Mouse (Mus musculus) limb, embryonic 12.5 days (tissue): ENCODE results near the gene Aire. TPM values are rescaled to one million over a fixed set of nuclear protein-coding genes. Genes with fewer than 3 reads are reported as not detected.
"Not testable (repeated sequence)": the region's sequence is repeated elsewhere in the genome, so short reads cannot be mapped to it uniquely, and the experiment has no call there.

Source experiments
- ATAC-seq: fragments of 200-750 bp; cut with Nextera tagmentation; 2 replicates; pipeline ENCODE4 v1.8.0; 2017; ENCODE audit warnings: low read depth, moderate TSS enrichment; ENCODE audit not compliant: insufficient number of reproducible peaks, insufficient read depth, low FRiP score, low TSS enrichment
- H3K27ac ChIP-seq: fragments of 300-500 bp; sonication (generic); 2 replicates; pipeline ENCODE4 v1.5.1; 2016; ENCODE audit warnings: mild to moderate bottlenecking, moderate library complexity
- H3K27me3 ChIP-seq: fragments of 300-500 bp; sonication (generic); 2 replicates; pipeline ENCODE4 v1.6.1; 2016; ENCODE audit warnings: mild to moderate bottlenecking, moderate library complexity
- H3K36me3 ChIP-seq: fragments of 300-500 bp; sonication (generic); 2 replicates; pipeline ENCODE4 v1.6.1; 2016; ENCODE audit warnings: mild to moderate bottlenecking, moderate library complexity
- H3K4me1 ChIP-seq: fragments of 300-500 bp; sonication (generic); replicated peaks from 2 replicates; pipeline ENCODE4 v1.6.1; 2016
- H3K4me2 ChIP-seq: fragments of 300-500 bp; sonication (generic); 2 replicates; pipeline ENCODE4 v1.6.1; 2016; ENCODE audit warnings: mild to moderate bottlenecking, moderate library complexity
- H3K4me3 ChIP-seq: fragments of 300-500 bp; sonication (generic); replicated peaks from 2 replicates; pipeline ENCODE4 v1.5.1; 2016; ENCODE audit warnings: mild to moderate bottlenecking
- H3K9ac ChIP-seq: fragments of 300-500 bp; sonication (generic); replicated peaks from 2 replicates; pipeline ENCODE4 v1.6.1; 2016; ENCODE audit warnings: mild to moderate bottlenecking, moderate library complexity
- H3K9me3 ChIP-seq: fragments of 300-500 bp; sonication (generic); 2 replicates; pipeline ENCODE4 v1.6.1; 2016; ENCODE audit warnings: mild to moderate bottlenecking, moderate library complexity
- WGBS: fragments of 180-500 bp; shearing (Covaris S2); methylation state at CpG from one replicate; pipeline ENCODE4 v1.1.7; 2016; 5-methylcytosine and 5-hydroxymethylcytosine counted together
- polyA plus RNA-seq: library from polyadenylated mRNA; unstranded; fragments of >200 nt; fragmentation: Nextera tagmentation; extraction: Ambion mirVana; gene quantifications from 2 replicates; pipeline ENCODE4 v1.2.1, GENCODE M21; 2016

Aire gene
- polyA plus RNA-seq, 1 experiment from 2014 or later: 0.53 TPM

- Histone ChIP-seq H3K9ac (no peak overlapping the region), H3K4me1 (peaks cover 7% of the 10 kb centered on the region; the same call in 1 of the 2 replicates), H3K4me3 (no peak overlapping the region), H3K36me3 (no peaks in the 10 kb centered on the region), H3K27ac (no peak overlapping the region), H3K4me2 (no peak overlapping the region), H3K9me3 (no peaks in the 10 kb centered on the region), H3K27me3 (peaks cover 2% of the 10 kb centered on the region; the same call in 1 of the 2 replicates)
- WGBS: 85% methylated on average over 9 of the region's 10 CpGs
- no peak for ATAC-seq
These were observed 4.8 kb upstream of the Aire start for GRCm38 (mm10) chr10:78048061-78048730.

GRCm38 (mm10) chr10:78046388-78046787 lies 3.0 kb upstream of the Aire start:
- Histone ChIP-seq H3K36me3 (no peaks in the 10 kb centered on the region), H3K4me3 (no peak overlapping the region), H3K27me3 (peaks cover 12% of the 10 kb centered on the region; the same call in 1 of the 2 replicates), H3K27ac (no peak overlapping the region), H3K4me1 (peaks cover 19% of the 10 kb centered on the region; the same call in 1 of the 2 replicates), H3K9ac (no peak overlapping the region), H3K4me2 (no peak overlapping the region), H3K9me3 (no peaks in the 10 kb centered on the region)
- 83% methylated on average over 4 of the region's 4 CpGs for WGBS
- no peak for ATAC-seq

GRCm38 (mm10) chr10:78044531-78044930 lies 1.1 kb upstream of the Aire start:
- no peak overlapping the region for H3K4me3 ChIP-seq
- H3K4me2 ChIP-seq: no peak overlapping the region
- H3K4me1 ChIP-seq: peaks cover 19% of the 10 kb centered on the region; the same call in 1 of the 2 replicates
- no peak overlapping the region for H3K9ac ChIP-seq
- H3K27me3 ChIP-seq: peaks cover 12% of the 10 kb centered on the region; the same call in 1 of the 2 replicates
- no peaks in the 10 kb centered on the region for H3K36me3 ChIP-seq
- H3K27ac ChIP-seq: no peak overlapping the region
- ATAC-seq: no peak
- no peaks in the 10 kb centered on the region for H3K9me3 ChIP-seq
- 68% methylated on average over 1 of the region's 1 CpGs for WGBS

- H3K27me3 ChIP-seq: peaks cover 12% of the 10 kb centered on the region; the same call in 1 of the 2 replicates
- ATAC-seq: 0 out of 2 replicates have a peak, but pooled peaks have one; percentile 5
- peak overlapping the region; percentile 22 for H3K4me3 ChIP-seq
- no peak overlapping the region for H3K9ac ChIP-seq
- WGBS: 55% methylated on average over 14 of the region's 14 CpGs
- no peaks in the 10 kb centered on the region for H3K36me3 ChIP-seq
- no peak overlapping the region for H3K27ac ChIP-seq
- no peaks in the 10 kb centered on the region for H3K9me3 ChIP-seq
- peaks cover 19% of the 10 kb centered on the region; the same call in 1 of the 2 replicates for H3K4me1 ChIP-seq
- H3K4me2 ChIP-seq: peak overlapping the region; percentile 51
These were observed 559 bp downstream of the Aire start for GRCm38 (mm10) chr10:78042697-78043405.

- Histone ChIP-seq H3K4me2 (no peak overlapping the region), H3K4me3 (no peak overlapping the region), H3K4me1 (peaks cover 19% of the 10 kb centered on the region; the same call in 1 of the 2 replicates), H3K9ac (no peak overlapping the region), H3K9me3 (no peaks in the 10 kb centered on the region), H3K27me3 (peaks cover 12% of the 10 kb centered on the region; the same call in 1 of the 2 replicates), H3K27ac (no peak overlapping the region), H3K36me3 (no peaks in the 10 kb centered on the region)
- ATAC-seq: no peak
- WGBS: 30% methylated on average over 7 of the region's 7 CpGs
These were observed 1.3 kb downstream of the Aire start for GRCm38 (mm10) chr10:78042096-78042495.

GRCm38 (mm10) chr10:78041647-78042046 lies 1.8 kb downstream of the Aire start, which contains the start of gene Dnmt3l:
Dnmt3l (plus strand) TSS chr10:78041947.
- H3K9ac ChIP-seq: no peak within 1 kb of the TSS
- peaks cover 19% of the 10 kb centered on the region; the same call in 1 of the 2 replicates for H3K4me1 ChIP-seq
- H3K4me2 ChIP-seq: no peak within 1 kb of the TSS
- peaks cover 12% of the 10 kb centered on the region; the same call in 1 of the 2 replicates for H3K27me3 ChIP-seq
- no peaks in the 10 kb centered on the region for H3K36me3 ChIP-seq
- no peaks in the 10 kb centered on the region for H3K9me3 ChIP-seq
- 89% methylated on average over 5 of the region's 5 CpGs for WGBS
- H3K4me3 ChIP-seq: no peak within 1 kb of the TSS
- no peak within 1 kb of the TSS for H3K27ac ChIP-seq
- no peak for ATAC-seq

GRCm38 (mm10) chr10:78037139-78037538 lies 6.3 kb downstream of the Aire start:
- no peak for ATAC-seq

GRCm38 (mm10) chr10:78031987-78032386 lies 11.4 kb downstream of the Aire start:
- no peaks in the 10 kb centered on the region for H3K36me3 ChIP-seq
- H3K4me3 ChIP-seq: no peak overlapping the region
- H3K27me3 ChIP-seq: peaks cover 3% of the 10 kb centered on the region; the same call in 1 of the 2 replicates
- H3K9me3 ChIP-seq: no peaks in the 10 kb centered on the region
- no peaks in the 10 kb centered on the region for H3K4me1 ChIP-seq
- ATAC-seq: no peak
- H3K9ac ChIP-seq: no peak overlapping the region
- H3K27ac ChIP-seq: no peak overlapping the region
- WGBS: 85% methylated on average over 2 of the region's 2 CpGs
- no peak overlapping the region for H3K4me2 ChIP-seq

More at GRCm38 (mm10) chr10:78037139-78037538, 6.3 kb downstream of the Aire start:
- no peaks in the 10 kb centered on the region for H3K9me3 ChIP-seq
- H3K27me3 ChIP-seq: peaks cover 4% of the 10 kb centered on the region; the same call in 1 of the 2 replicates
- H3K36me3 ChIP-seq: no peaks in the 10 kb centered on the region
- H3K4me1 ChIP-seq: peaks cover 3% of the 10 kb centered on the region; the same call in 1 of the 2 replicates
- no peak overlapping the region for H3K4me2 ChIP-seq
- H3K4me3 ChIP-seq: no peak overlapping the region
- H3K27ac ChIP-seq: no peak overlapping the region
- 90% methylated on average over 4 of the region's 4 CpGs for WGBS
- no peak overlapping the region for H3K9ac ChIP-seq

- 75% methylated on average over 1 of the region's 1 CpGs for WGBS
- Histone ChIP-seq H3K9me3 (no peaks in the 10 kb centered on the region), H3K4me3 (no peak overlapping the region), H3K36me3 (no peaks in the 10 kb centered on the region), H3K27ac (no peak overlapping the region), H3K4me1 (no peaks in the 10 kb centered on the region), H3K4me2 (no peak overlapping the region), H3K9ac (no peak overlapping the region), H3K27me3 (no peaks in the 10 kb centered on the region)
- ATAC-seq: no peak
These were observed 14.3 kb downstream of the Aire start for GRCm38 (mm10) chr10:78029080-78029479.

GRCm38 (mm10) chr10:78028129-78028528 lies 15.3 kb downstream of the Aire start:
- peak; percentile 47; the same call in 1 of the 2 replicates for ATAC-seq
- no peak overlapping the region for H3K4me2 ChIP-seq

GRCm38 (mm10) chr10:78025453-78025852 lies 18.0 kb downstream of the Aire start:
- WGBS: 72% methylated on average over 6 of the region's 8 CpGs
- not testable (repeated sequence) for H3K9me3 ChIP-seq, H3K4me1 ChIP-seq, H3K27ac ChIP-seq, H3K27me3 ChIP-seq, H3K4me2 ChIP-seq, H3K9ac ChIP-seq, H3K4me3 ChIP-seq, ATAC-seq, H3K36me3 ChIP-seq

More at GRCm38 (mm10) chr10:78028129-78028528, 15.3 kb downstream of the Aire start:
- Histone ChIP-seq H3K4me3 (no peak overlapping the region), H3K9me3 (no peaks in the 10 kb centered on the region), H3K27ac (no peak overlapping the region), H3K27me3 (no peaks in the 10 kb centered on the region), H3K36me3 (no peaks in the 10 kb centered on the region), H3K4me1 (no peaks in the 10 kb centered on the region), H3K9ac (no peak overlapping the region)
- 4% methylated on average over 5 of the region's 5 CpGs for WGBS
